Mouse (Mus musculus): ENCODE measurements around the gene Mettl3. TPM values are rescaled to one million over a fixed set of nuclear protein-coding genes. Genes with fewer than 3 reads are reported as not detected.

The Mettl3 gene
- 65.8 and 67.6 TPM in 2 replicates for polyA plus RNA-seq (2011; ENCODE audit: insufficient read depth, insufficient read length, low read depth, missing spikeins)

DNA sequence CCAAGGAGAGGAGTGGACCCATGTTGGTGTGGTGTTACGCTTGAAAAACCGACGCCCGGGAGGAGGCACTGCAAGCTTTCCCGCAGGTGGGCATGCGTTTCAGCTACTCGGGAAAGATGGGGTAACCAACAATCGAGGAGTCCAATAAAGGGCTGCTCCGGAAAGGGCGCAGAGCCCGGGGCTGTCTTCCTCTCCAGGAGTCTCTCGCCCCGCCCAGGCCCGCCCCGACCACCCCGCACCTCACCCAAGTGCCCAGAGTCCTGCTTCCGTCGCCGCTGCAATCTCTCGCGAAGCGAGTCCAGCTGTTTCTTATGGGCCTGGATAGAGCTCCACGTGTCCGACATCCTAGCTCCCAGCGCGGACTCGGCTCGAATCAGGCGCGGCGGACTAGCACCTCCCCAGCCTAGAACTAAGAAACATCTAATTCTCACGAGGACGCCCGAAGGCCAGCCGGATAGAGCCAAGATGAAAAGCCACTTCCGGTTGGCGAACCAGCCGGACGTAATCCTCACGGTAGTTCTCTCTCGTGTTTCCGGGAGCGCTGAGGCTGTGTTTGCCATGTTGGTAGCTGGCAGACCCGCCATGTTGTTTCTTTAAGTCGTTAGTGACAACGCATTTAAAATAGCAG, at the start of gene Mettl3:
Mettl3 (minus strand) TSS at position 485 of the 628 bp plus-strand sequence.
- peaks cover 10% of the 10 kb centered on the region; the same call in 1 of the 2 replicates for H3K36me3 ChIP-seq (ENCODE audit: control insufficient read depth, insufficient read depth, low read length, poor library complexity, severe bottlenecking)
- no peaks in the 10 kb centered on the region for H3K9me3 ChIP-seq (replicated peaks; ENCODE audit: control insufficient read depth, insufficient read depth, low read length, poor library complexity, severe bottlenecking)
- no peaks in the 10 kb centered on the region for H3K27me3 ChIP-seq (ENCODE audit: control insufficient read depth, insufficient read depth, low read length, poor library complexity, severe bottlenecking)
- peak within 1 kb of the TSS; percentile 75 for H3K9ac ChIP-seq (ENCODE audit: low read depth, poor library complexity, severe bottlenecking)
- TF ChIP-seq EP300 (IDR thresholded peaks at IDR 0.05; ENCODE audit: insufficient read depth, low read depth, low read length) = peak; percentile 58; the same call in 1 of the 2 replicates
- TF ChIP-seq CTCF (IDR thresholded peaks at IDR 0.05; ENCODE audit: low read depth, low read length) = no peak
- H3K4me1 ChIP-seq (ENCODE audit: control insufficient read depth, insufficient read depth, low read length) = no peaks in the 10 kb centered on the region
- peak within 1 kb of the TSS; percentile 93 for H3K4me3 ChIP-seq (ENCODE audit: low read depth, low read length)
- H3K27ac ChIP-seq (ENCODE audit: insufficient read depth, low read length) = peak within 1 kb of the TSS; percentile 89

DNA sequence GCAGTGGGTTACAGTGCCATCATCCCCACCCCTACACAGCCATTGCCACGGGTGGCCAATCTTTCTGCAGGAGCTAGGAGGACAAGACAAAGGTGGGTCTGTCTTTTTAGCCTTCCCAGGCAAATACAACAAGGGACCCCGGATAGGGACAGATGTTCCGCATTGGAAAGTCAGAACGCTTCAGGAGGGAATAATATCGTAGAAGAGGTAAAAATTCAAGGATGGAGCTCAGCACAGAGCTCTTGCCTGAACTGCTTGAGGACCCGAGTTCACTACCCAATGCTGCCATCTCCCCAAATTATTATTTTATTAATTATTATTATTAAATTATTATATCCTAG, 34.6 kb upstream of the Mettl3 start:
- H3K4me1 ChIP-seq (ENCODE audit: control insufficient read depth, insufficient read depth, low read length) = no peaks in the 10 kb centered on the region
- no peaks in the 10 kb centered on the region for H3K36me3 ChIP-seq (ENCODE audit: control insufficient read depth, insufficient read depth, low read length, poor library complexity, severe bottlenecking)
- TF ChIP-seq POLR2A (IDR thresholded peaks at IDR 0.05; ENCODE audit: insufficient read depth, low read length) (no peak), CTCF (IDR thresholded peaks at IDR 0.05; ENCODE audit: low read depth, low read length) (no peak)
- H3K27me3 ChIP-seq (ENCODE audit: control insufficient read depth, insufficient read depth, low read length, poor library complexity, severe bottlenecking) = no peaks in the 10 kb centered on the region
- H3K27ac ChIP-seq (ENCODE audit: insufficient read depth, low read length) = no peak overlapping the region
- no peaks in the 10 kb centered on the region for H3K9me3 ChIP-seq (replicated peaks; ENCODE audit: control insufficient read depth, insufficient read depth, low read length, poor library complexity, severe bottlenecking)
- H3K4me3 ChIP-seq (ENCODE audit: low read depth, low read length) = no peak overlapping the region
- H3K9ac ChIP-seq (ENCODE audit: low read depth, poor library complexity, severe bottlenecking) = no peak overlapping the region

DNA sequence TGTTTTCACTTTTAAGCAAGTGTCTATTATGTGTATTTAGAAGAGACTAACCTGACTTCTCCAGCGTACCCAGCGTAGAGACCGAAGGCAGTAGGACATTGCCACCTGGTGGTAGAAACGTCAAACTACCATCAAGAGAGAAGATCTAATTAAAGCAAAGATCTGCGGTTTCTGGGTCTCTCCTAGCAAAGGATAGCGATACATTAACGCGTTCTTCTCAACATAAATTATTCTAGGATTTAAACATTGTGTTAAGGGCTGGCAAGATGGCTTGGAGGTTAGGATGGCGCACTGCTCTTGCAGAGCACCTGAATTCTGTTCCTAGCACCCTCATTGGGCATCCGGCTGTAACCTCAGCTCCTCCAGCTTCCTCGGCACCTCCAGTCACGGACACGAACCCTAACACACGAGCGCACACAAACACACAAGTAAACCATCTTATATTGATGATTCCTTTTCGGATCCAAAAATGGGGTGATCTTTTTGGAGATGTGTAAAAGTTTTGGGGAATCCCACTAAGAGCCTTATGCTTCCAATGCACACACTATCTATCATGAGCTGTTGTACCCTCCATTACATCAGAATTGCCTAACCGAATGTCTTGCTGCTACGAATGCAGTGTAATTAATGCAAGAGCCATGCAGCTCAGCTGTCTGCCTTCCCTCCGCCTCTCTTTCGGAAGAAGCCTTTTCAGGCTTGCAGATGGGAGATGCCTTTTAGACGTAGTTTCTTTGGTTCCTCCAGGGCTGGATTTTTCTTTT, 34.0 kb upstream of the Mettl3 start:
- Histone ChIP-seq H3K36me3 (ENCODE audit: control insufficient read depth, insufficient read depth, low read length, poor library complexity, severe bottlenecking) (no peaks in the 10 kb centered on the region), H3K4me1 (ENCODE audit: control insufficient read depth, insufficient read depth, low read length) (no peaks in the 10 kb centered on the region), H3K27ac (ENCODE audit: insufficient read depth, low read length) (no peak overlapping the region), H3K4me3 (ENCODE audit: low read depth, low read length) (0 out of 2 replicates have a peak overlapping the region, but pooled peaks have one; percentile 9), H3K9me3 (replicated peaks; ENCODE audit: control insufficient read depth, insufficient read depth, low read length, poor library complexity, severe bottlenecking) (no peaks in the 10 kb centered on the region), H3K27me3 (ENCODE audit: control insufficient read depth, insufficient read depth, low read length, poor library complexity, severe bottlenecking) (no peaks in the 10 kb centered on the region), H3K9ac (ENCODE audit: low read depth, poor library complexity, severe bottlenecking) (no peak overlapping the region)
- no peak for TF ChIP-seq POLR2A (IDR thresholded peaks at IDR 0.05; ENCODE audit: insufficient read depth, low read length)
- TF ChIP-seq CTCF (IDR thresholded peaks at IDR 0.05; ENCODE audit: low read depth, low read length) = peak; percentile 35

DNA sequence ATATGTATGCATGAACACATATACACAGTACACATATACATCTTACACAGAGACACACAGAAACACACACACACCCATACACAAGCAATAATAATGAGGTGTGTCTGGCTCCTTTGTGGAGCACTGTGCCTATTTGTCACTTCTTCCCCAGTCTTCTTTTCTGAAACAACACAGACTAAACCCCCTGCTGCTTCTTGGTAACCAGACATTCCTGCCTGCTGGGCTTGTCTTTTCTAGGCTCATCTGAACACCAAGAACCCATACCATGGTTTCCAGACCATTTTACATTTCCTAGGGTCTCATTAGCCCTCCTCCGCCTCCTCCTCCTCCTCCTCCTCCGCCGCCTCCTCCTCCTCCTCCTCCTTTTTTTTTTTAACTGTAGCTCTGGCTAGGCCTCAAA, 27.2 kb upstream of the Mettl3 start:
- no peaks in the 10 kb centered on the region for H3K9me3 ChIP-seq (replicated peaks; ENCODE audit: control insufficient read depth, insufficient read depth, low read length, poor library complexity, severe bottlenecking)
- H3K27me3 ChIP-seq (ENCODE audit: control insufficient read depth, insufficient read depth, low read length, poor library complexity, severe bottlenecking) = no peaks in the 10 kb centered on the region
- no peak overlapping the region; the same call in 1 of the 2 replicates for H3K27ac ChIP-seq (ENCODE audit: insufficient read depth, low read length)
- H3K4me1 ChIP-seq (ENCODE audit: control insufficient read depth, insufficient read depth, low read length) = peaks cover 1% of the 10 kb centered on the region
- H3K36me3 ChIP-seq (ENCODE audit: control insufficient read depth, insufficient read depth, low read length, poor library complexity, severe bottlenecking) = no peaks in the 10 kb centered on the region
- TF ChIP-seq EP300 (IDR thresholded peaks at IDR 0.05; ENCODE audit: insufficient read depth, low read depth, low read length) (no peak), CTCF (IDR thresholded peaks at IDR 0.05; ENCODE audit: low read depth, low read length) (no peak), POLR2A (IDR thresholded peaks at IDR 0.05; ENCODE audit: insufficient read depth, low read length) (no peak)
- H3K9ac ChIP-seq (ENCODE audit: low read depth, poor library complexity, severe bottlenecking) = no peak overlapping the region
- H3K4me3 ChIP-seq (ENCODE audit: low read depth, low read length) = no peak overlapping the region

DNA sequence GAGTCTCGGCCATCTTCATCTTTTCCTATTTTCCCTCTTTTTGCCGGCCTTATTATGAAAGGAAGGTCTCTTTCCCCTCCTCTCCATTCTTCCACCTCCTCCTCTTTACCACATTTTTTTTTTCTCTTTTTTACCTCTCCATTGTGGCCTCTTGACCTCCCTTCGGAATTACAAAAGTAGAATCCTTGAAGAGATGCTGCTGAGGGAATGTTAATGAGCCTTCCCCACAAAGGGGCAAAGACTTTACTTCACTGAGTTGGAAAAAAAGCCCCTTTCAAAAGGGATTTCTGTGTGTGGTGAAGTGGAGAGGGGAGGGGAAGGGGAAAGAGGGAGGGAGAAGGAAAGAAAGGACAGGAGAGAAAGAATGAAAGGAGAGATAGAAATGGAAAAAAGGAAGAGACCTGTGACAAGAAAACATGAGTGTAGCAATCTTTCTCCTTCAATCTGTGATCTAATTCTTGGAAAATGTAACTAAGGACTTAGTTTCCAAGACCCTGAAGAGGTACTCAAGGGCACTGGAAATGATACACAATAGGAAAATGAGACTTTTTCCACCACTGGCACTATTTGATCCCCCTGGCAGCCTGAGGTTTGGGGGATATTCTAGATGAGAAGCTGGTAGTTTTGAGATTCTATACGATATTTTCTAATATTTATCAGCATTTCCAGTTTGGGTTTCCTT, 26.3 kb upstream of the Mettl3 start:
- peak overlapping the region; percentile 86 for H3K27ac ChIP-seq (ENCODE audit: insufficient read depth, low read length)

More for the DNA sequence above, 26.3 kb upstream of the Mettl3 start:
- Histone ChIP-seq H3K36me3 (ENCODE audit: control insufficient read depth, insufficient read depth, low read length, poor library complexity, severe bottlenecking) (no peaks in the 10 kb centered on the region), H3K27me3 (ENCODE audit: control insufficient read depth, insufficient read depth, low read length, poor library complexity, severe bottlenecking) (no peaks in the 10 kb centered on the region), H3K4me1 (ENCODE audit: control insufficient read depth, insufficient read depth, low read length) (peaks cover 1% of the 10 kb centered on the region), H3K4me3 (ENCODE audit: low read depth, low read length) (no peak overlapping the region), H3K9me3 (replicated peaks; ENCODE audit: control insufficient read depth, insufficient read depth, low read length, poor library complexity, severe bottlenecking) (no peaks in the 10 kb centered on the region), H3K9ac (ENCODE audit: low read depth, poor library complexity, severe bottlenecking) (peak overlapping the region; percentile 45; the same call in 1 of the 2 replicates)
- TF ChIP-seq POLR2A (IDR thresholded peaks at IDR 0.05; ENCODE audit: insufficient read depth, low read length) (no peak), CTCF (IDR thresholded peaks at IDR 0.05; ENCODE audit: low read depth, low read length) (no peak), EP300 (IDR thresholded peaks at IDR 0.05; ENCODE audit: insufficient read depth, low read depth, low read length) (no peak)
